Mouse (Mus musculus) spleen, postnatal 10 days (tissue): ENCODE results near the gene Csad.
A peak's percentile ranks its signal among the peaks of the same experiment; 100 is the strongest.

Source experiments
- DNase-seq, 2 experiments: peaks; one replicate each; pipeline ENCODE4 v3.0.0; 2021 to 2022; ENCODE audit warnings: low spot score in 2 of 2

Csad gene

GRCm38 (mm10) chr15:102204674-102205505 lies at the start of gene Csad:
Gene Csad, minus strand, starts transcription at chr15:102204724.
- DNase-seq: no peak

- no peak for DNase-seq
Observed at GRCm38 (mm10) chr15:102250521-102250920, 46.0 kb upstream of the Csad start.

- no peak for DNase-seq
Observed at GRCm38 (mm10) chr15:102249967-102250366, 45.4 kb upstream of the Csad start.

- DNase-seq: no peak
Observed at GRCm38 (mm10) chr15:102249251-102249691, 44.7 kb upstream of the Csad start.

GRCm38 (mm10) chr15:102248812-102249191 lies 44.3 kb upstream of the Csad start:
- DNase-seq: no peak

- DNase-seq: no peak
Observed at GRCm38 (mm10) chr15:102248131-102248811, 43.7 kb upstream of the Csad start.

GRCm38 (mm10) chr15:102247252-102248130 lies 43.0 kb upstream of the Csad start:
- DNase-seq: peak in 1 of 2 experiments; percentile 45

GRCm38 (mm10) chr15:102246866-102247251 lies 42.3 kb upstream of the Csad start:
- peak; percentile 43 to 74 for DNase-seq

GRCm38 (mm10) chr15:102245891-102246741 lies 41.6 kb upstream of the Csad start:
- DNase-seq: peak in 1 of 2 experiments; percentile 69

- no peak for DNase-seq
Observed at GRCm38 (mm10) chr15:102245461-102245881, 40.9 kb upstream of the Csad start.

GRCm38 (mm10) chr15:102244306-102245191 lies 40.0 kb upstream of the Csad start:
- no peak for DNase-seq

- DNase-seq: peak in 1 of 2 experiments; percentile 68
Observed at GRCm38 (mm10) chr15:102243229-102244190, 39.0 kb upstream of the Csad start.

GRCm38 (mm10) chr15:102242404-102243228 lies 38.1 kb upstream of the Csad start:
- no peak for DNase-seq

GRCm38 (mm10) chr15:102240607-102241006 lies 36.1 kb upstream of the Csad start:
- no peak for DNase-seq

GRCm38 (mm10) chr15:102239851-102240250 lies 35.3 kb upstream of the Csad start:
- no peak for DNase-seq

- DNase-seq: peak; percentile 56 to 87
Observed at GRCm38 (mm10) chr15:102239260-102239590, 34.7 kb upstream of the Csad start.

- DNase-seq: no peak
Observed at GRCm38 (mm10) chr15:102238543-102239259, 34.2 kb upstream of the Csad start.
